Mouse (Mus musculus): ENCODE measurements around the gene Ldlrad1.

The Ldlrad1 gene

GRCm38 (mm10) chr4:107208880-107209279, at the start of gene Ldlrad1:
Gene Ldlrad1, plus strand, starts transcription at chr4:107209180.
- in situ Hi-C loops (cut with MboI, MseI): no loop called here

- in situ Hi-C loops (cut with MboI, MseI): loop anchor here in 1 of 2 experiments (10.0 kb wide), 1 partner anchor 345 kb away; no protein-coding TSS in a partner anchor
Observed at GRCm38 (mm10) chr4:107160181-107160580, 48.8 kb upstream of the Ldlrad1 start.

- in situ Hi-C loops (cut with MboI, MseI): loop anchor here in 1 of 2 experiments (10.0 kb wide), 1 partner anchor 349 kb away; no protein-coding TSS in a partner anchor
Observed at GRCm38 (mm10) chr4:107163341-107163740, 45.6 kb upstream of the Ldlrad1 start.

- in situ Hi-C loops (cut with MboI, MseI): loop anchor here in 1 of 2 experiments (10.0 kb wide), 1 partner anchor 349 kb away; no protein-coding TSS in a partner anchor
Observed at GRCm38 (mm10) chr4:107163756-107164587, 45.0 kb upstream of the Ldlrad1 start.

- in situ Hi-C loops (cut with MboI, MseI): loop anchor here (5.0 to 10.0 kb wide), 2 partner anchors 352 to 359 kb away; no protein-coding TSS in a partner anchor
Observed at GRCm38 (mm10) chr4:107166700-107167099, 42.3 kb upstream of the Ldlrad1 start.

- in situ Hi-C loops (cut with MboI, MseI): loop anchor here (5.0 to 10.0 kb wide), 2 partner anchors 353 to 360 kb away; no protein-coding TSS in a partner anchor
Observed at GRCm38 (mm10) chr4:107167798-107168197, 41.2 kb upstream of the Ldlrad1 start.

GRCm38 (mm10) chr4:107177506-107177905, 31.5 kb upstream of the Ldlrad1 start:
- in situ Hi-C loops (cut with MboI, MseI): no loop called here

GRCm38 (mm10) chr4:107178182-107178829, 30.7 kb upstream of the Ldlrad1 start, which contains the start of gene Tmem59:
Gene Tmem59, plus strand, starts transcription at chr4:107178399.
- in situ Hi-C loops (cut with MboI, MseI): no loop called here

- in situ Hi-C loops (cut with MboI, MseI): no loop called here
Observed at GRCm38 (mm10) chr4:107178830-107179490, 30.0 kb upstream of the Ldlrad1 start, which contains the start of gene Tceanc2. Gene Tceanc2, minus strand, starts transcription at chr4:107179116.

- in situ Hi-C loops (cut with MboI, MseI): no loop called here
Observed at GRCm38 (mm10) chr4:107179561-107179960, 29.4 kb upstream of the Ldlrad1 start.

GRCm38 (mm10) chr4:107180746-107181145, 28.2 kb upstream of the Ldlrad1 start:
- in situ Hi-C loops (cut with MboI, MseI): no loop called here

GRCm38 (mm10) chr4:107181866-107182265, 27.1 kb upstream of the Ldlrad1 start:
- in situ Hi-C loops (cut with MboI, MseI): no loop called here

GRCm38 (mm10) chr4:107182796-107183195, 26.2 kb upstream of the Ldlrad1 start:
- in situ Hi-C loops (cut with MboI, MseI): no loop called here

- in situ Hi-C loops (cut with MboI, MseI): no loop called here
Observed at GRCm38 (mm10) chr4:107183203-107183602, 25.8 kb upstream of the Ldlrad1 start.

GRCm38 (mm10) chr4:107185703-107186102, 23.3 kb upstream of the Ldlrad1 start:
- in situ Hi-C loops (cut with MboI, MseI): no loop called here

- in situ Hi-C loops (cut with MboI, MseI): no loop called here
Observed at GRCm38 (mm10) chr4:107193841-107194240, 15.1 kb upstream of the Ldlrad1 start.

GRCm38 (mm10) chr4:107196454-107196853, 12.5 kb upstream of the Ldlrad1 start:
- in situ Hi-C loops (cut with MboI, MseI): no loop called here

- in situ Hi-C loops (cut with MboI, MseI): no loop called here
Observed at GRCm38 (mm10) chr4:107198072-107198471, 10.9 kb upstream of the Ldlrad1 start.

GRCm38 (mm10) chr4:107201779-107202178, 7.2 kb upstream of the Ldlrad1 start:
- in situ Hi-C loops (cut with MboI, MseI): no loop called here

- in situ Hi-C loops (cut with MboI, MseI): no loop called here
Observed at GRCm38 (mm10) chr4:107203001-107203400, 6.0 kb upstream of the Ldlrad1 start.

GRCm38 (mm10) chr4:107207016-107207415, 2.0 kb upstream of the Ldlrad1 start:
- in situ Hi-C loops (cut with MboI, MseI): no loop called here
